Mouse (Mus musculus) frontal cortex, postnatal 14 days (tissue): Measurements from ENCODE around the gene Znrf1.
A peak's percentile ranks its signal among the peaks of the same experiment; 100 is the strongest.

Experiments
- DNase-seq, 2 experiments: peaks; one replicate each; pipeline ENCODE4 v3.0.0; 2022; ENCODE audit warnings: low spot score in 2 of 2

Gene Znrf1

DNA sequence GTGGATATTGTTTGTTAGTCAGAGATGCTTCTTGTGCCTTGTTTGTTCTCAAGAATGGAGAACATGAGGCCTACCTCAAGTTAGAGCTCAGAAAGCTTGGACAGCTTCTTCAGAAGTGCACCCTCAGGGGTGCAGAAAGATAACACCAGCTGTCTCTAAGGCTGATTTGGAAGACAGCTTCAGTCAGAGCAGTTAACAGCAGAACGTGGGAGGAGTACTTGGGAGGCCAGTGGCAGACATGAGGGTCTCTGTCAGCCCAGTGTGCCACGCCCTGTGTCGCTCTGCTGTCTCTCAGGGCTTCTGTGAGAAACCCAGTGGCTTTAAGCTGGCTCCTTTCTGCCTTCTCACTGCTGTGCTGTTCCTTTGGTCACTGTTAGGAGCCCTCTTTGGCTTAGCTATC is 32.1 kb downstream of the Znrf1 start:
- no peak for DNase-seq

DNA sequence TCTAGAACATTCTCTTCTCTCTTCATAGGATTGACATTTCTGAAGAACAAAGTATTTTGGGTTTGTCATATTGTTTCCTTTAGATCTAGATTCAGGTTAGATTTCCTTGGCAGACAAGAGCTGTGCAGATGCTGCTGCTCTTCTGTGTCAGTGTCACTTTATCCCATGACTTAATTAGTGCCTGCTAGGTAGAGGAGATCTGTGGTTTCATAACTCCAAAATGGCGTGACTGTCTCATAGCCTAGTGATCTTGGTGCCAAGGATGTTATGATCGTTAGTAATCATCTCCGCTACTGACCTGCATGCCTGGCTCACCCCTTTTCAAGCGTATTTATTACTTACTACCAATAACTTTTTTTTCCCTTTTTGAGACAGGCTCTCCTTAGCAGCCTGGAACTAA is 34.0 kb downstream of the Znrf1 start:
- DNase-seq, result no peak

DNA sequence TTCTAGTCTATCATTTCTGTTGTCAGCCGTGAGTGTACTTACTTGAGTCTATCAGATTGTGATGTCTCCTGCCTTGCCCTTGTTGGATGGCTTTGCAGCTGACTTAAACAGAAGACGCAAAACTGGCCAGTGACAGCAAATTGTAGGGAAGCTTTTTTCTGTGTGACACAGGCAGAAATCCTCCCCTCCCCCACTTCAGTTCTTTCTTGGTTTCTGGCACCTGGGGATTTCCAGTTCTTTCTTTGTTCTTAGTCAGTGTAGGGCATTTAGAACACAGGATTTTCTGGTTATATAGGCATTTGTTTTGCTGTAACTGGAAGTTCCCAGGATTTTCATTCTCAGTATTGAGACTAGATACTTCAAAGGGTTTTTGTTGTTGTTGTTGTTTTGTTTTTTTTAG is 34.5 kb downstream of the Znrf1 start:
- DNase-seq, result no peak

DNA sequence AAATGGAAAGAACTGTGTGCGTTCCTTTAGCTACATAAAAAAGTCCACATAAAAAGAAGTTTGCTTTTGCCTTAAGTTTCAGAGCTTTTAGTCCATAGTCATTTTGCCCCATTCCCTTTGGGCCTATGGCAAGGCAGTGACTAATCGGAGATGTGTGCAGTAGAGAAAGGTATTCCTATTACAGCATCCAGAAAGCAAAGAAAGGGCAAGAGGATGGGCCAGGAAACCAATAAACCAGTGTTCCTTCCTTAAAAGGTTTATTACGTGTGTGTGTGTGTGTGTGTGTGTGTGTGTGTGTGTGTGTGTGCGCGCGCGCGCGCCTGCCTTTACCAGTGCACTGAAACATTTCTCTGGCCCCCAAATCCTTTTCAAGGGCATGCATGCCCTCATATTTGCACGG is 35.8 kb downstream of the Znrf1 start:
- no peak for DNase-seq

DNA sequence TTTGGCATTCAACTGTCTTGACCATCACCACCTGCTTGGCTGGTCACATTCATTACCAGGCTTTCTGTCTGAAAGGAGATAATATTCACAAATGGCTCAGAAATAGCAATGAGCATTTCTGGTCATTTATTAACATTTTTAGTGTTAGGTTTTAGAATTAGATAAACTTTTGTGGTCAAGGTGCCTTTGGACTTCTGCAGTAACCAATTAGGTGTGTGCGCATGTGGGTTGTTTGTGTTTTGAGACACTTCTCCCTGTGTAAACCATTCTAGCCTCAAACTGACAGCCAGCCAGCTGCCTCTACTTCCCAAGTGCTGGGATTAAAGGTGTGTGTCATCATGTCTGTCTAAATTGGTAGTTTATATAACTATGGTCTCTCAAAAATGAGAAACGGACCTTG is 36.5 kb downstream of the Znrf1 start:
- DNase-seq, result no peak

DNA sequence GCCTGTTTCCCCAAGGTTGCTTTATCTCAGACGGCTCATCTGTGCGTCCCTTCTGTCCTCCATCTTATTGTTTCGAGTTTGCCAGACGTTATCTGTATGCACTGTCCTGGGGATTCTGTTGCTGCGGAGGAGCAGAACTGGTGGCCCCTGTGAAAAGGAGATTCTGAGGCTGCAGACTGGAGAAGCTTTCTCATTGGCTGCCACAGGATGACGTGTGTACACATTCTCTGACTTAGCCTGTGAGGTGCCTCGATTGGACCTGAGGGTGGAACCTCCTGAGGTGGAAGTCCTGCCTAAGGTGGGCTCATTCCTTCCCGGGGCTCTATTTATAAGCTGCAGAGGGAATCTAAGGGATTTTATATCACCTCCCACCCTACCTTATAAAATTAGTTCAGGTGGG is 37.7 kb downstream of the Znrf1 start:
- peak in 1 of 2 experiments; percentile 31 for DNase-seq

DNA sequence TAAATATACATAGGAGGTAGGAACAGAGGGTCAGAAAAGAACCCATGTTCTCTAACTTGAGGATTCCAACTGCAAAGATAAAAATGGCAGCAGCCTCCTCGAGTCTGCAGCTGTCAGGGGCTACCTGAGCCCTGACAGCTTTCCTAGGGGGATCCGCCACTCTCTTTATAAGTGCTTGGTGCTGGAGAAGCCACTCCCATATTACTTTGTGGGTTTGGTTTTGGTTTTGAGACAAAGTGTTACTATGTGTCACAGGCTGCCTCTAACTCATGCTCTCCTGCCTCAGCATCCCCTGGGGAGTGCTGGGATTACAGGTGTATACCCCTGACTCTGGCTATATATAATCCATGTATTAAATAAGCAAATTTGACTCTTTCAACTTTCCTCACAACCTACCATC is 38.1 kb downstream of the Znrf1 start:
- no peak for DNase-seq

DNA sequence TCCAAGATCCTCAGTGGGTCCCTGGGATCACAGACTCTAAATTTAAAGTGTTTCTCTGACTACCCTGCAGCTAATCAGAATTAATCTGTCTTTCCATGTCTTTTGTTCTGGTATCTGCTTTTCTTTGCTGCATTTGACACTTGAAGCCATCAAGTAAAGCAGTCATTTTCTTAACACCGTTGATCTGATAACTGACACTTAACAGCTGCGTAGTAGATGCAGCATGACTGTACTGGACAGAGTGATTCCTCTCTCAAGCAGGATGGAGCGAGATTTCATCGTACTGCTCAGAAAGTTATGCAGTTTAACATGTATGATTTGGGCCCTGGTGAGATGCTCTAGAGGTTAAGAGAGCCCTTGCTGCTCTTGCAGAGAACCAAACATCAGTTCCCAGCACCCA is 39.6 kb downstream of the Znrf1 start:
- DNase-seq, result no peak

DNA sequence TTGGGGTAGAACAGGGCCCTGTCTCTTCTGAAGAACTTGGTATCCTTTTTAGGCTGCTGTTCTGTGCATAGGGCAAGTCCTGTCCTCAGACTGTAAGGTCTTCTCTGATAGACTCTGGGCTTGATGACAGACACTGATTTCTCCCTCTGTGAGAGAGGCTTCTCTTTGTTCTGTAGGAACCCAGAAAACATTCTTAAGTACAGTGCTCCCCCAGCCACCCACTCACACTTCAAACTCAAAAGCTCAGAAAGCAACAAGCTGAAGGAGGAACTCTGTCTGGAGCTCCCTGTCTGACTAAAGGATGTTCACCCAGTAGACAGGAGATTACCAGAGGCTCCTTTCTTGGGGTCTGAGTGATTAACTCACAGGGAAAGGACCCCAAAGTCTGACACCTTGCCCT is 40.6 kb downstream of the Znrf1 start:
- no peak for DNase-seq

DNA sequence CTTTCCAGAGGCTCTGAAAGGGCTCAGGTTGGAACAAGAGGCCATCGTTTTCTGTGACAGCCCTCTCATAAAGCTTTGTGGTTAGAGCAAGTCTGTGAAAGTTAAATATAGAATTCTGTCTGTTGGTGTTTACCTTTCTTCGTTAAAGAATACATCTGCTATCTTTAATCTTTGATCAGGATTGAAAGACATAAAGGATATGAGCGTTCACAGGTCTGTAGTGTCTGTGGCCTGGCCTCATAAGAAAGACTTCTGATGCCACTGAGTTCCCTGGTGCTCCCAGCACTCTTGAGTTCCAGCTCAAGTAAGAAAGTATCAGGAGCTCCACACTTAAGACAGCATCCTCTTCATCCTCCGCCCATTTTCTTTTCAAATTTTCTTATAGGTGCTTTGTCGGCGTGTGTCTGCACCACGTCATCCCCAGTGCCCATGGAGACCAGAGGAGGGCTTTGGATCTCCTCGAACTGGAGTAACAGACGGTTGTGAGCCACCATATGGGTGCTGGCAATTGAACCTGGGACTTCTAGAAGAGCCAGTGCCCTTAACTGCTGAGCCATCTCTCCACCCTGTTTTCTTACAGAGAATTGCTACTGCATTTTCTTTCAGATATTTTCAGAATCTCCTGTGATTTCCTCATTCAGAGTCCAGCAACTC is 42.1 kb downstream of the Znrf1 start:
- no peak for DNase-seq

DNA sequence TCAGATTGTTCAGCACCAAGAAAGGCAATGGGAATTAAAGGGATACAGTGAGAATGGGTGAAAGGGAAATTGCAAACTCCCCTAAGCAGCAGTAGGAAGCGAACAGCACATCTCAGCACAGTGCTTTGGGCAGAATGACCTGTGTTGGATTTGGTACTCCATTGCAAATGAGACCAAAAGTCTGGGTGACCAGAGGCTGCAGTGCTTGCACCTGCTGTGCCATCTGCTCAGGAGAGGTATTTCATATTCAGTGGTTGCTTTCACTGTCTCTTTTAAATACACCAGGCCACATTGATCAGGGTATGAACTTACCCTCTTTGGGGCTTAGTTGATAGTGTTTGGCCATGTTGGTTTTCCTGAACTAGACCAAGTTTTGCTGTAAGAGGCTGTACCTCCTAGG is 43.4 kb downstream of the Znrf1 start:
- DNase-seq, result no peak

DNA sequence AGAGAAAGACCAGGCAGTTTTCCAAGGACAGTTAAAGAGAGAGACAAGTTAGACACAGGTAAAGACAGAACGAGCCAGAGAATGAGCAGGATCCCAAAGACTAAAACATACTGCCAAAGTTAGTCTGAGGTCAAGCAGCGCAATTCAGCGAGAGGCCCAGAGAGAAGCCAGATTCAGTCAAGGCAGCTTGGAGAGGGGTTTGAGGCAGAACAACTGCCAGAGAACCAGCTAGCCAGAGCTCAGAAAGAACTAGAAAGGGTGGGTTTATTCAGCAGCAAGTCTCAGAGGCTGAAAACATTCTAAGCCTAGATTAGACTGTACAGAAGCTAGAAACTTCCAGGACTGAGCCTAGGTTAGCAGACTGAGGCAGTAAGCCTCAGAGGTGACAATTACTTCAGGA is 44.4 kb downstream of the Znrf1 start:
- no peak for DNase-seq

DNA sequence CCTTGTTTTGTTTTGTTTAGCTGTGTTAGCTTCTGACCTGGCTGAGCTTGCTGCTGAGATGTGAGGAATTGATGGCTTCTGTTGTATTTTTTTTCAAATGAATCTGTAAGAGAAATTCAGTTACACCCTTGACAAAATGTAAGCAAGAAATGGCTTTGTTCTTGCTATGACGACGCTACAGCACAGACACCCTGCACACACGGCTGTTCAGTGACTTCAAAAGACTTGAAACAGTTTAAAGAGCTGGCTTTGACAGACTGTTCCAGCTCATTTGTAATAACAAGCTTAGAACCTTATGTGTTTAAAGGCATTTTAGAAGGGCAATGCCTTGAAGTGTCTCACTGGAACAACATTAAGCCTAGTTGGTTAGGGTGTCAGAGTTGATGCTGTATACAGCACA is 46.5 kb downstream of the Znrf1 start:
- DNase-seq, result no peak

DNA sequence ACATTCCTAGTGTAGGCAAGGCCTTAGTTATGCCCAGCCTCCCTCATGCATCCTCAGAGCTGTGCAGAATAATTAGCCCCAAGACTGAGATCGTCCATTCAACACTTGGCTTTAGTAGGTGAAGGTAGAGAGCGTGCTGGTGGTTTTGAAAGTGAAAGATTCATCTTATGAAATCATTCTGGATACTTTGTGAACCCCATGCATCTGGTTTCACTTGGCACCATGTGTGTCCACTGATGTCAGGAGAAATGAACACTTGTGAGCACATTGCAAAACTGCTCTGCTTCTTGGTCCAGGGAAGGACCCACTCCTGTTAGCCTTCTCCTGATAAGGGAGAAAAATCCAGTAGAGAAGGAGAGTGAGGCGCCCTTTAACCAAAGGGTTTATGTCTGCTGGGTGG is 49.0 kb downstream of the Znrf1 start:
- DNase-seq, result no peak

DNA sequence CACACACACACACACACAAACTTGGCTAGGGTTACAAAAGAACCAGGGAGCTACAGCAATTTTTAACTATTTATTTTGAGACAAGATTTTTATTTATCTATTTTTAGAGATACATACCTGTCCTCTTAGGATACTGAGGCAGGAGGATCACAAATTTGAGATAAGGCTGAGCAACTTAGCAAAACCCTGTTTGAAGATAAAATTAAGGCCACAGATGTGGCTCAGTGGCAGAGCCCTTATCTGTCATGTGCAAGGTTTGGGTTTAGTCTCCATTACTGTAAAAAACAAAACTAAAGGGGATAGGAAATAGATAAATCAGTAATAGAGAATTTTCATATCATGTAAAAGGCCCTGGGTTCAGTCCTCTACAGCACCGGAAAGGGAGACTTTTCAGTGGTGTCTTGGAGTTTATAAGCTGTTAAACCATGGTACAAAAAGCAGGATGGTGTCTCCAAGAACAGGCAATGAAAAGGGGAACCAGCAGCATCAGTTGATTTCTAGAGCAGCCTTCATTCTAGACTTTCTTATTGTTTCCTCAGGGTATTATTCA is 51.7 kb downstream of the Znrf1 start:
- no peak for DNase-seq

DNA sequence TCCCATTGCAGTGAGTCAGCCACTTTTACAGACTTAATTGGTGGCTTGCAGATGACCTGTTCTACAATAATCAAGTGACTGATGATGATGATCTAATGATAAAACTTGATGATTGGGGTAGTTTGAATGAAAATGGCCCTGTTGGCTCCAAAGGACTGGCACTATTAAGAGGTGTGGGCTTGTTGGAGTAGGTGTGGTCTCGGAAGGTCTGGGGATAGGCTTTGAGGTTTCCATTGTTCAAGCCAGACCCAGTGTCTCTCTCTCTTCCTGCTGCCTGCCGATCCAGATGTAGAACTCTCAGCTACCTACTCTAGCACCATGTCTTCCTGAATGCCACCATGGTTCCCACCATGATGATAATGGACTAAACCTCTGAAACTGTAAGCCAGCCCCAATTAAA is 52.4 kb downstream of the Znrf1 start:
- no peak for DNase-seq

DNA sequence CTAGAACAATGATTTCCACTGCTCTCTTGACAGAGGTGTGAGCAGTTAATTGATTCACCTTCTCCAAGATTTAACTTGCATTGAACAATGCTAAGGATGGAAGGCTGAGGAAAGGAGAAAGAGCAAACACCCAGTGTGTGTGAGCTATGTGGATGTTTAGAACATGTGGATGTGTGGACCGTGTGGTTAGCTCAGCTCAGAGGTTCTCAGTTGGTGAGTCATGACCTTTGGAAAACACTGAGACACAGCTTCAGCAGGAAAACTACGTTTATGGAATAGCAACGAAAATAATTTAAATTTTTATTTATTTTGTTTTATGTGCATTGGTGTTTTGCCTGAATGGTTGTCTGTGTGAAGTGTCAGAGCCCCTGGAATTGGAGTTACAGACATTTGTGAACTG is 54.3 kb downstream of the Znrf1 start:
- no peak for DNase-seq

DNA sequence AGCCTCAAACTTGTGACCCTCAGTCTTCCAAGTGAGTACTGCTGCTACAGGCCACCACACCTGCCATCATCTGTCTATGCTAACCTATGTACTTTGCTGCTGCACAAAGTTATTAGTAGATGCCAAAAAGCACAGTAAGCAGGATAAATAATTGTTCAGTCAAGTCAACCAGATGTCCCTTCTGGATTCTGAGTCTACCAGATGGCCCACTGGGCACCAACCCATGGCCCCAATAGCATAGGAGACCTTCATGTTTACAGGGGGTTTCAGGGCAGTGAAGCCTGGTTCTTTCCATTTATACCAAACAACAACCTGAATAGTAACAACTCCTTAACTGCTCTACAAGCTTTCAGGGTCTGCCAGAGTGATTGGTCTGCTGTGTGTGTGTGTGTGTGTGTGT is 55.3 kb downstream of the Znrf1 start:
- no peak for DNase-seq

DNA sequence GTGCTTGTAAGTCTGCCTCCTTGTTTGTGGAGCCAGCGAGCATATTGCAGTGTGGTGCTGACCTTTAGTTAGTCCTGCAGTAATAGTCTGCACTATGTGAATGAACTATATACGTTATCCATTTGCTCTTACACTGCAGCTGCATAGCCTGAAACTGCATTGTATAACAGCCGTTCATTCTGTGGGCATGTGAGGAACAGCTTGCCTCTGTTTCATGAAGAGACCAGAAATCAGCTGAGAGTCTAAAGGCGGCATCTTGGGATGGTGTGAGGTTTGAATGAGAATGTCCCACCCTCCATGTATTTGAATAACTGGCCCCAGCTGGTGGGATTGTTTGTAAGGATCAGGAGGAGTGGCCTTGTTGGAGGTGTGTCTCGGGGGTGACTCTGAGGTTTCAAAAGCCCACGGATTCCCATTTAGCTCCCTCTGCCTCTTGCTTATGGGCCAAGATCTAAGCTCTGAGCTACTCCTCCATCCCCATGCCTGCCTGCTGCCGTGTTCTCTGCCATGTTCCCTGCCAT is 56.6 kb downstream of the Znrf1 start:
- DNase-seq, result no peak

DNA sequence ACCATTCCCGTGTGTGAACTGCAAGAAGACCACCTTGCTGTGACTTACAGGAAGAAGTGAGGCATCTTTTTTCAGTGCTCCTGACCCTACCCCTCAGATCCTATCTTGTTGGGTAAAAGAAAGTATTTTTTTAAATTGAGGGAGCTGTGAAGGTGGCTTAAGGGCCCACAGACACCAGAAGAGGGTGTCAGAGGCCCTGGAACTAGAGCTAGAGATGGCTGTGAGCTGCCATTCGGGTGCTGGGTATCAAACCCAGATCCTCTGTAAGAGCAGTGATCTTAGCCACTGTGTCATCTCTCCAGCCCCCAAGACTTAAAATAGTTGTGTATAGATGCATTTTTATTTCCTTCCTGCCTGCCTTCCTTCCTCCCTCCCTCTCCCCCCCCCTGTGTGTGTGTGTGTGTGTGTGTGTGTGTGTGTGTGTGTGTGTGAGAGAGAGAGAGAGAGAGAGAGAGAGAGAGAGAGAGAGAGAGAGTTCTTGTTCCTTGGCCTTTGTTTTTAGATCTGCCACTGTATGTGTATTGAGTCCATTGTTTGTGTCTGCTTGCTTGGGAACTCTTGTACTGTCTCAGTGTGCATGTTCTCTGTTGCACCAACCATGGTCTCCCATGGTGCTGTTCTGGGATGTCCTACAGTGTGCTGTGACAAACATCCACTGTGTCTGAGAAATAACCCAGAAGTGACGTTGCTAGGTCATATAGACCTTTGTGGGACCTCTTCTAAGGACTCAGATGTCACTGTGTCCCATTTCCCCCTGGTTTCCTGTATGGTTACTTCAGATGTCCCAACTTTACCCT is 58.3 kb downstream of the Znrf1 start:
- DNase-seq, result no peak

DNA sequence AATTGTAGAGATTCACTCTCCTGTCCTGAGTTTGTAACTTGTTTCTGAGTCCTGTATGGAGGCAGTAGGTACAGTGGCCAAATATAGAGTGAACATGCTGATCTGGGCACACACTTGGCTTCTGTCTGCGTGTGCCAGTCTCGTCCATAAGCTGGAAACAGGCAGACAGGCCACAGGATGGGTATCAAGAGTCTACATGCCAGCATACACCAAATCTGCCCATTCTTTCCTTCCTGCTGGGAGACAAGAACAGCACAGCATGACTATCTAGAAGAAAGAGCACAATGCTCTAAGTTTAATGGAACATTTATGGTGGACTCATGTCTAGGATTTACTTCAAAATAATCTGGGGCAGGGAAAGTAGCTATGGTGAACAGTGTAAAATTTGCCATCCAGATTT is 59.1 kb downstream of the Znrf1 start:
- no peak for DNase-seq

DNA sequence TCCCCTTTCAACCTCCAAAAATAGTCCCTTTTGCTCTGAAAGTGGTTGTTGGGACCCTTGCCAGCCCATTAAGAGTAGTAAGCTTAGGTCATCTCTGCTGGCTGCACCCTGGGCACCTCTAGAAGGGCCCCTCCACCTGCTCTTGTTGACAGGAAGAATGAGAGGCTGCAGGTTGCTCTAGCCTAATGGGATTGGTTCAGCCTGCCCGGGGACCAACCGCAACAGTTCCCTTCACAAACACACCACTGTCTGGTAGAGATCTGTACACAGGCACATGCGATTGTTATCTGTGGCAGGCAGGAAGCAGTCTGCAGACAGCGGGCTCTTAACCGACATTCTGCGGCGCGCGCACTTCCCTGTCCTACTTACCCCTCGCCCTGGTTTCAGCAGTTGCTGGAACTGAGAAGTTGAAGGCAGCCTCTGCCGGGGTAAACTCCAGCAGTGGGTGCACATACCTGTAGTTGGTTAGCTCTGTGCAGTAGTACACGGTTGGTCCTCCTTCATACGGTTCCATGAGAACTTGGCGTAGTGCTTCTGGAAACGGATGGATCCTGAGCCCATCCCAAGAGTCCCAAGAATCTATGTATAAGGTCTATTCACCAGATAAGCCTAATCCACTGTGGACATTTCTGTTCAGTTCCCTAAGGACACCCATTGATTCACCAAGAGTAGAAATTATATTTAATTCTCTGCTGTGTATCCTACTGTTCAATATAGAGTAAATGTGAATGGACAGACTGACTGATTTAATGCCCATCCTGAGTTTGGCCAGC is 60.0 kb downstream of the Znrf1 start:
- peak in 1 of 2 experiments; percentile 36 for DNase-seq

DNA sequence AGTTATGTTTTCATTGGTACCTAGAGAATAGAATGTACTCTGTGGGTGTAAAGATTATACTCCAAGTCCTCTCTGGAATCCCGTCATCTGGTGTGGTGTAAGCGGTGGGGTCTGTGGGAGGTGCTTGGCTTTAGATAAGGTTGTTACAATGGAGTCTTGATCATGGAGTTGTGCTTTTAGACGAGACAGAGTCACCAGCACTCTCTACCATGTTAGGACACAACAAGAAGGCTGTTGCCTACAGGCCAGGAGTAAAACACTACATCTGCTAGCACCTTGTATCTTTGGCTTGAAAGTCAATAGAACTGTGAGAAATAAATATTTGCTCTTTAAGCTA is 60.6 kb downstream of the Znrf1 start:
- DNase-seq, result no peak
